Mouse (Mus musculus): ENCODE results near the gene Kif21b. TPM values are rescaled to one million over a fixed set of nuclear protein-coding genes. Genes with fewer than 3 reads are reported as not detected.
A peak's percentile ranks its signal among the peaks of the same experiment; 100 is the strongest.

Kif21b gene
- polyA plus RNA-seq (2015; fragmentation: Nextera tagmentation; extraction: Ambion mirVana): 4.7 TPM in 2 replicates

- H3K4me3 ChIP-seq: peak within 1 kb of the TSS; percentile 89
- peaks cover 85% of the 10 kb centered on the region for H3K4me1 ChIP-seq
- no peaks in the 10 kb centered on the region for H3K36me3 ChIP-seq
- WGBS: under 1% methylated on average over 42 of the region's 42 CpGs
- peak; percentile 90 for ATAC-seq (ENCODE audit: insufficient number of reproducible peaks, insufficient read depth, low FRiP score, low TSS enrichment, low read depth)
- H3K9me3 ChIP-seq: no peaks in the 10 kb centered on the region
- H3K9ac ChIP-seq: peak within 1 kb of the TSS; percentile 88
- peak within 1 kb of the TSS; percentile 55 for H3K27ac ChIP-seq
- no peaks in the 10 kb centered on the region for H3K27me3 ChIP-seq
- peak within 1 kb of the TSS; percentile 93 for H3K4me2 ChIP-seq
Measured at GRCm38 (mm10) chr1:136130951-136131558, at the start of gene Kif21b. Gene Kif21b (plus strand): TSS chr1:136131389.

GRCm38 (mm10) chr1:136085988-136086685 is 45.1 kb upstream of the Kif21b start:
- Histone ChIP-seq H3K4me1 (no peaks in the 10 kb centered on the region), H3K9me3 (peaks cover 9% of the 10 kb centered on the region), H3K9ac (no peak overlapping the region), H3K27me3 (no peaks in the 10 kb centered on the region), H3K27ac (no peak overlapping the region), H3K4me3 (no peak overlapping the region), H3K36me3 (no peaks in the 10 kb centered on the region), H3K4me2 (no peak overlapping the region)
- WGBS: 87% methylated on average over 3 of the region's 3 CpGs
- ATAC-seq (ENCODE audit: insufficient number of reproducible peaks, insufficient read depth, low FRiP score, low TSS enrichment, low read depth): no peak

- H3K27ac ChIP-seq: no peak overlapping the region
- WGBS: 70% methylated on average over 9 of the region's 9 CpGs
- H3K36me3 ChIP-seq: no peaks in the 10 kb centered on the region
- no peak overlapping the region for H3K4me3 ChIP-seq
- no peak overlapping the region for H3K4me2 ChIP-seq
- no peaks in the 10 kb centered on the region for H3K9me3 ChIP-seq
- ATAC-seq (ENCODE audit: insufficient number of reproducible peaks, insufficient read depth, low FRiP score, low TSS enrichment, low read depth): 0 out of 2 replicates have a peak, but pooled peaks have one; percentile 26
- no peaks in the 10 kb centered on the region for H3K27me3 ChIP-seq
- H3K9ac ChIP-seq: no peak overlapping the region
- no peaks in the 10 kb centered on the region for H3K4me1 ChIP-seq
Measured at GRCm38 (mm10) chr1:136089368-136090165, 41.6 kb upstream of the Kif21b start.

GRCm38 (mm10) chr1:136093726-136094125 is 37.5 kb upstream of the Kif21b start:
- no peak overlapping the region for H3K27ac ChIP-seq
- 75% methylated on average over 3 of the region's 3 CpGs for WGBS
- H3K4me3 ChIP-seq: no peak overlapping the region
- no peak for ATAC-seq (ENCODE audit: insufficient number of reproducible peaks, insufficient read depth, low FRiP score, low TSS enrichment, low read depth)
- no peak overlapping the region for H3K4me2 ChIP-seq
- H3K36me3 ChIP-seq: no peaks in the 10 kb centered on the region
- no peaks in the 10 kb centered on the region for H3K27me3 ChIP-seq
- H3K9me3 ChIP-seq: no peaks in the 10 kb centered on the region
- H3K4me1 ChIP-seq: no peaks in the 10 kb centered on the region
- H3K9ac ChIP-seq: no peak overlapping the region

GRCm38 (mm10) chr1:136094807-136095206 is 36.4 kb upstream of the Kif21b start:
- Histone ChIP-seq H3K9ac (no peak overlapping the region), H3K27ac (no peak overlapping the region), H3K4me2 (no peak overlapping the region), H3K4me3 (no peak overlapping the region), H3K27me3 (no peaks in the 10 kb centered on the region), H3K9me3 (no peaks in the 10 kb centered on the region), H3K36me3 (no peaks in the 10 kb centered on the region), H3K4me1 (no peaks in the 10 kb centered on the region)
- 84% methylated on average over 5 of the region's 5 CpGs for WGBS
- ATAC-seq (ENCODE audit: insufficient number of reproducible peaks, insufficient read depth, low FRiP score, low TSS enrichment, low read depth): no peak

- Histone ChIP-seq H3K9ac (no peak overlapping the region), H3K4me1 (peaks cover 13% of the 10 kb centered on the region), H3K27ac (no peak overlapping the region), H3K27me3 (no peaks in the 10 kb centered on the region), H3K36me3 (no peaks in the 10 kb centered on the region), H3K4me3 (no peak overlapping the region), H3K9me3 (no peaks in the 10 kb centered on the region), H3K4me2 (no peak overlapping the region)
- no peak for ATAC-seq (ENCODE audit: insufficient number of reproducible peaks, insufficient read depth, low FRiP score, low TSS enrichment, low read depth)
- WGBS: 70% methylated on average over 4 of the region's 4 CpGs
Measured at GRCm38 (mm10) chr1:136102094-136102493, 29.1 kb upstream of the Kif21b start.

GRCm38 (mm10) chr1:136102551-136102950 is 28.6 kb upstream of the Kif21b start:
- H3K4me2 ChIP-seq: no peak overlapping the region
- H3K4me3 ChIP-seq: no peak overlapping the region
- no peak overlapping the region for H3K9ac ChIP-seq
- H3K9me3 ChIP-seq: no peaks in the 10 kb centered on the region
- ATAC-seq (ENCODE audit: insufficient number of reproducible peaks, insufficient read depth, low FRiP score, low TSS enrichment, low read depth): no peak
- peaks cover 13% of the 10 kb centered on the region for H3K4me1 ChIP-seq
- H3K36me3 ChIP-seq: no peaks in the 10 kb centered on the region
- no peaks in the 10 kb centered on the region for H3K27me3 ChIP-seq
- H3K27ac ChIP-seq: no peak overlapping the region
- 86% methylated on average over 3 of the region's 3 CpGs for WGBS

GRCm38 (mm10) chr1:136102981-136103380 is 28.2 kb upstream of the Kif21b start:
- ATAC-seq (ENCODE audit: insufficient number of reproducible peaks, insufficient read depth, low FRiP score, low TSS enrichment, low read depth): no peak
- WGBS: 79% methylated on average over 2 of the region's 2 CpGs

GRCm38 (mm10) chr1:136103696-136104095 is 27.5 kb upstream of the Kif21b start:
- WGBS: 83% methylated on average over 7 of the region's 7 CpGs
- Histone ChIP-seq H3K27ac (no peak overlapping the region), H3K9me3 (no peaks in the 10 kb centered on the region), H3K4me3 (no peak overlapping the region), H3K4me2 (no peak overlapping the region), H3K9ac (no peak overlapping the region), H3K36me3 (no peaks in the 10 kb centered on the region), H3K4me1 (peaks cover 13% of the 10 kb centered on the region), H3K27me3 (no peaks in the 10 kb centered on the region)
- no peak for ATAC-seq (ENCODE audit: insufficient number of reproducible peaks, insufficient read depth, low FRiP score, low TSS enrichment, low read depth)

More at GRCm38 (mm10) chr1:136102981-136103380, 28.2 kb upstream of the Kif21b start:
- no peak overlapping the region for H3K9ac ChIP-seq
- no peaks in the 10 kb centered on the region for H3K36me3 ChIP-seq
- no peak overlapping the region for H3K27ac ChIP-seq
- no peak overlapping the region for H3K4me2 ChIP-seq
- no peaks in the 10 kb centered on the region for H3K9me3 ChIP-seq
- H3K27me3 ChIP-seq: no peaks in the 10 kb centered on the region
- H3K4me3 ChIP-seq: no peak overlapping the region
- peaks cover 13% of the 10 kb centered on the region for H3K4me1 ChIP-seq

- no peak for ATAC-seq (ENCODE audit: insufficient number of reproducible peaks, insufficient read depth, low FRiP score, low TSS enrichment, low read depth)
- WGBS: 50% methylated on average over 4 of the region's 4 CpGs
Measured at GRCm38 (mm10) chr1:136104741-136105140, 26.4 kb upstream of the Kif21b start.

GRCm38 (mm10) chr1:136109464-136109863 is 21.7 kb upstream of the Kif21b start:
- no peak overlapping the region for H3K4me2 ChIP-seq
- no peak overlapping the region for H3K4me3 ChIP-seq
- no peak overlapping the region for H3K9ac ChIP-seq
- 0 out of 2 replicates have a peak, but pooled peaks cover 2% of the 10 kb centered on the region for H3K27me3 ChIP-seq
- H3K27ac ChIP-seq: no peak overlapping the region
- ATAC-seq (ENCODE audit: insufficient number of reproducible peaks, insufficient read depth, low FRiP score, low TSS enrichment, low read depth): no peak
- H3K4me1 ChIP-seq: peaks cover 9% of the 10 kb centered on the region
- no peaks in the 10 kb centered on the region for H3K9me3 ChIP-seq
- no peaks in the 10 kb centered on the region for H3K36me3 ChIP-seq
- 69% methylated on average over 2 of the region's 2 CpGs for WGBS

More at GRCm38 (mm10) chr1:136104741-136105140, 26.4 kb upstream of the Kif21b start:
- peaks cover 15% of the 10 kb centered on the region for H3K4me1 ChIP-seq
- no peak overlapping the region for H3K4me2 ChIP-seq
- no peak overlapping the region for H3K4me3 ChIP-seq
- no peaks in the 10 kb centered on the region for H3K36me3 ChIP-seq
- H3K27me3 ChIP-seq: no peaks in the 10 kb centered on the region
- H3K9ac ChIP-seq: no peak overlapping the region
- H3K9me3 ChIP-seq: no peaks in the 10 kb centered on the region
- no peak overlapping the region for H3K27ac ChIP-seq

All from embryonic facial prominence, embryonic 13.5 days (tissue).